Comparison of ENCODE assay signal across 23 mouse cellular contexts in the genomic region with DNA sequence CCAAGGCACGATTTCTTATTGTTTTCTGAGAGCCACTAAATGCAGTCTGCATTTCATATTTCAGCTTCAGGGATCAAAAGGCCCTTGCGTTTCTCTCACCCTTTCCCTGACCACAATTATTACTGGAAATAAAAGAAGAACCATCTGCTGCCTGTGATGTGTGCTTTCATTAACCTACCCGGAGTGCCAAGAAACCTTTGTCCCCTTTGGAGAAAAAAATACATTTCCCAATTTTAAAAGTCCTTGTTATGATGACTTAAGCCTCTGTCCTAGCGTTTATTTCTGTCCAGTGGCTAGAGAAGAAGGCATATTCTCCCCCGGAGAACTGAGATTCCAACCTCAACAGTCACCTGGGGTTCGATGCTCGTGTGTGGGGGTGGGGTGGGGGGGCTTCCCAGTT.
DNase-seq lines count a peak whose midpoint lies in the region; ATAC-seq and TF ChIP-seq lines count a peak whose summit lies in the region.
"Had no signal": no experiment of that assay in that cellular context is flagged by ENCODE, and none has a peak within 500 bp of the region (broad histone marks: within the 10 kb centered on the region; RNA-seq: fewer than 3 reads in every experiment).

No protein-coding gene starts in this region.

- no peak for TF ChIP-seq CTCF in liver, adult 2 months (IDR thresholded peaks at IDR 0.05; ENCODE audit: low read depth, low read length)
- TF ChIP-seq CTCF in liver, postnatal 0 days (IDR thresholded peaks at IDR 0.05; ENCODE audit: low read depth), result no peak

- H3K9ac ChIP-seq in liver, adult 2 months (ENCODE audit: low read depth, low read length), result no peak overlapping the region
- no peak overlapping the region for H3K9ac ChIP-seq in liver, embryonic 11.5 days (ENCODE audit: low read depth, low read length)
- no peak overlapping the region for H3K9ac ChIP-seq in liver, postnatal 0 days (replicated peaks)

- no peak overlapping the region for H3K4me3 ChIP-seq in liver, adult 2 months (ENCODE audit: insufficient read depth, low read depth, low read length)
- H3K4me3 ChIP-seq in liver, embryonic 11.5 days (ENCODE audit: low read depth, low read length), result no peak overlapping the region
- H3K4me3 ChIP-seq in liver, postnatal 0 days (ENCODE audit: low read depth, low read length), result no peak overlapping the region

- TF ChIP-seq POLR2A in liver, adult 2 months (IDR thresholded peaks at IDR 0.05; ENCODE audit: extremely low read depth, insufficient read depth, low read length), result no peak

- TF ChIP-seq EP300 in liver, postnatal 0 days (IDR thresholded peaks at IDR 0.05; ENCODE audit: low read depth), result no peak

- H3K4me2 ChIP-seq in liver, embryonic 11.5 days, result no peak overlapping the region
- H3K4me2 ChIP-seq in liver, postnatal 0 days (ENCODE audit: low read depth, low read length), result no peak overlapping the region

- intact Hi-C loops in heart, postnatal 36 days (cut with DNase I), result no loop called here

- H3K27me3 ChIP-seq in liver, adult 2 months (ENCODE audit: control insufficient read depth, insufficient read depth, low read length), result no peaks in the 10 kb centered on the region
- no peaks in the 10 kb centered on the region for H3K27me3 ChIP-seq in liver, embryonic 11.5 days (replicated peaks; ENCODE audit: control insufficient read depth, insufficient read depth, low read length)
- H3K27me3 ChIP-seq in liver, postnatal 0 days (ENCODE audit: insufficient read depth, low read length), result no peaks in the 10 kb centered on the region
- H3K27me3 ChIP-seq: CH12.LX, Patski had no signal

- H3K9me3 ChIP-seq in liver, embryonic 11.5 days (ENCODE audit: control insufficient read depth, low read length), result no peaks in the 10 kb centered on the region; the same call in 1 of the 2 replicates
- no peaks in the 10 kb centered on the region for H3K9me3 ChIP-seq in liver, postnatal 0 days (ENCODE audit: low read length)
- H3K9me3 ChIP-seq: G1E had no signal

- H3K4me1 ChIP-seq in liver, adult 2 months (ENCODE audit: control insufficient read depth, insufficient read depth, low read length), result peaks cover 24% of the 10 kb centered on the region
- no peaks in the 10 kb centered on the region for H3K4me1 ChIP-seq in liver, embryonic 11.5 days (replicated peaks; ENCODE audit: control insufficient read depth, insufficient read depth, low read length)
- H3K4me1 ChIP-seq in liver, postnatal 0 days (ENCODE audit: insufficient read depth), result peaks cover 15% of the 10 kb centered on the region

- H3K27ac ChIP-seq in liver, adult 2 months (replicated peaks; ENCODE audit: insufficient read depth, low read depth, low read length), result peak overlapping the region; percentile 96
- H3K27ac ChIP-seq in liver, embryonic 11.5 days (ENCODE audit: low read depth, low read length), result no peak overlapping the region
- 0 out of 2 replicates have a peak overlapping the region, but pooled peaks have one; percentile 22 for H3K27ac ChIP-seq in liver, postnatal 0 days (ENCODE audit: low read depth)

- no peak for ATAC-seq in liver, embryonic 11.5 days (replicated peaks; ENCODE audit: low FRiP score)
- peak; percentile 56 for ATAC-seq in liver, postnatal 0 days
- ATAC-seq in monocyte, adult 5-6 weeks (replicated peaks; ENCODE audit: insufficient number of reproducible peaks, low FRiP score, low TSS enrichment, poor library complexity, severe bottlenecking), result no peak
- ATAC-seq: activated CD4-positive, CD25-positive, alpha-beta regulatory T cell, adult 4 months; CD4-positive, CD25-positive, alpha-beta regulatory T cell, adult 4 months; Patski had no signal

- H3K79me2 ChIP-seq in liver, adult 2 months (ENCODE audit: control insufficient read depth, insufficient read depth, low read length), result no peaks in the 10 kb centered on the region

- WGBS in liver, adult 2 months, result 28% methylated on average over 7 of the region's 7 CpGs
- 78% methylated on average over 7 of the region's 7 CpGs for WGBS in liver, embryonic 11.5 days
- 63% methylated on average over 7 of the region's 7 CpGs for WGBS in liver, postnatal 0 days (ENCODE audit: insufficient replicate concordance)

- no peaks in the 10 kb centered on the region for H3K36me3 ChIP-seq in liver, adult 2 months (ENCODE audit: control insufficient read depth, insufficient read depth, low read length)
- no peaks in the 10 kb centered on the region for H3K36me3 ChIP-seq in liver, embryonic 11.5 days (ENCODE audit: control insufficient read depth, insufficient read depth, low read length)
- H3K36me3 ChIP-seq in liver, postnatal 0 days (replicated peaks; ENCODE audit: insufficient read depth, low read length), result no peaks in the 10 kb centered on the region
- H3K36me3 ChIP-seq: G1E had no signal

- peak; percentile 35 for DNase-seq in heart, adult 11 months
- DNase-seq in heart, postnatal 36 days, result no peak
- DNase-seq in liver, adult 2 months (ENCODE audit: extremely low read depth, low read depth, low spot score), result peak; percentile 91
- no peak for DNase-seq in liver, embryonic 11.5 days (ENCODE audit: low spot score)
- peak; percentile 10 for DNase-seq in liver, postnatal 0 days
- DNase-seq in liver (no peak), adipocyte (ENCODE audit: low spot score) (peak; percentile 74)
- DNase-seq: adrenal gland, adult 2 months; adrenal gland, adult 8-10 months; adrenal gland, postnatal 10 days; adrenal gland, postnatal 14 days; adrenal gland, postnatal 25 days; adrenal gland, postnatal 36 days; B cell, adult 2 months; cerebellum, adult 11 months; cerebellum, adult 11-12 months; cerebellum, adult 18-20 months had no signal

Comparison
In these comparisons a context has a peak if more than half of its experiments do, and no peak if none do; other contexts are left out.
1. DNase-seq: peak in heart, adult 11 months (single experiment), liver, adult 2 months (single experiment), liver, postnatal 0 days (single experiment) and adipocyte (single experiment); none in heart, postnatal 36 days (0 of 2), liver, embryonic 11.5 days (single experiment) and liver (single experiment).